Mouse (Mus musculus): Measurements from ENCODE around the gene Cfap77. TPM values are rescaled to one million over a fixed set of nuclear protein-coding genes. Genes with fewer than 3 reads are reported as not detected.

Cfap77 gene
- 1.3 TPM for polyA plus RNA-seq (2015; fragmentation: Illumina TruSeq; extraction: RNeasy Lipid Tissue Mini Kit (QIAGEN cat#74804); ENCODE audit: low read depth, low replicate concordance)

DNA sequence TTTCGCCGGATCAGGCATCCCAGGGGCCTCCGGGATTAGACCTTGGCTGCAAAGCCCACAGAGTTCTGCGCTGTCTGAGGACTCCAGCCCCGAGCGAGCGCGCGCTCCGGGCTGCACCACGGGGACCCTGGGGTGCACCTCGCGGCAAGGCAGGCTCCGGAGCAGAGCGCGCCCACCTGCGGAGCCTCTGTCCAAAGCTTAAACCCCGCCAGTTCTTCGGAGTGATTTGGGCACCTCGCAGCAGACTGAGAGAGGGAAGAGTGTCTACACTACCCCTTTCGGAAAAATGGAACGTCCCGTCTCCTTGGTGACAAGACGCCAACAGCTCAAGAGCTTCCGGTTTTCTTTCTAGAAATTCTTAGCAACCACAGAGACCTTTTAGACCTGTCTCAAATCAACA is at the start of gene Cfap77:
Cfap77 (minus strand) TSS at position 76 of the 400 bp plus-strand sequence.

DNA sequence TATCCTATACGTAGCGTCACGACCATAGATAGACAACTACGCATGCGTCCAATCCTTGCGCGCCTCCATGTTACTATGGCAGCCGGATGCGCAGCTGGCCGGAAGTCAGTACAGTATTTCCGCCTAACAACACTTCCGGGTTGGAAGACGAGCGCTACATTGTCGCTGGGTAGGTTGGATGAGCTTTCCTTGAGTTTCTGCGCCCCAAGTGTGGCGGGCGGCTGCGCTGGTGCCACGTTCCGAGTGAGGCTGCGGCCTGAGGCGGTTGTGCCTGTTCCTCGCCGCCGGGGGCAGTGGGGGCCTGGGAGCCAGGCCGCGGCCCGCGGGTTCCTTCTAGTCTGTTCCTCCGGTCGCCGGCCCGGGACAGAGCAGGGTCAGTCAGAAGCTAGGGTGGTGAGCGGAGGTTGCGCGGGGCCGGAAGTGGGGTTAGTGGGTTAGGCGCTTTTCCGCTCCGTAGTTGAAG is 5.3 kb upstream of the Cfap77 start, which contains the start of gene Ttf1:
Ttf1 (plus strand) TSS at position 128 of the 463 bp plus-strand sequence.

DNA sequence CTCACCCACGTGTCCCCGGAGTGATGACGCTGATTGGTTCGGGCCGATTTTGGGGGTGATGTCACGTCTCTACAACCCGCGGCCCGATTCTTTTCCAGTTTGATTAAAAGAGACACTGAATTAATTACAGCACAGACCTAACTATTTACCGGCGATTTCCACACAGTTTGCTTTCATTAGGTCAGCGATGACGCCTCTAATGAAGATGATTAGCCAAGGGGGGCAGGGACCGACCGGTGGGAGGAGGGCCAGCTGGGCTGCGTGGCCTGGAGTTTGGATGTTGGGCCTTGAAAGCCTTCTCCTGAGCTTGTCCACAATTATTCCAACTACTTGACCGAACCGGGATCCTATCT is 138.4 kb downstream of the Cfap77 start, which contains the start of gene Barhl1:
Barhl1 (minus strand) TSS at position 156 of the 353 bp plus-strand sequence.

Other genes starting within 250 kb of the Cfap77 start
- gene Gtf3c4, start 214.7 kb downstream of the Cfap77 start, polyA plus RNA-seq (2015; fragmentation: Illumina TruSeq; extraction: RNeasy Lipid Tissue Mini Kit (QIAGEN cat#74804); ENCODE audit: low read depth, low replicate concordance), result 18.3 TPM
- 7.0 TPM for gene Ddx31, start 214.7 kb downstream of the Cfap77 start, polyA plus RNA-seq (2015; fragmentation: Illumina TruSeq; extraction: RNeasy Lipid Tissue Mini Kit (QIAGEN cat#74804); ENCODE audit: low read depth, low replicate concordance)
- 1.6 TPM for gene Barhl1, start 138.4 kb downstream of the Cfap77 start, polyA plus RNA-seq (2015; fragmentation: Illumina TruSeq; extraction: RNeasy Lipid Tissue Mini Kit (QIAGEN cat#74804); ENCODE audit: low read depth, low replicate concordance)
- 9.1 TPM for gene Ttf1, start 5.2 kb upstream of the Cfap77 start, polyA plus RNA-seq (2015; fragmentation: Illumina TruSeq; extraction: RNeasy Lipid Tissue Mini Kit (QIAGEN cat#74804); ENCODE audit: low read depth, low replicate concordance)
- 19.4 TPM for gene Setx, start 69.1 kb upstream of the Cfap77 start, polyA plus RNA-seq (2015; fragmentation: Illumina TruSeq; extraction: RNeasy Lipid Tissue Mini Kit (QIAGEN cat#74804); ENCODE audit: low read depth, low replicate concordance)
- 25.8 TPM for gene Ntng2, start 197.9 kb upstream of the Cfap77 start, polyA plus RNA-seq (2015; fragmentation: Illumina TruSeq; extraction: RNeasy Lipid Tissue Mini Kit (QIAGEN cat#74804); ENCODE audit: low read depth, low replicate concordance)

Data from brain, adult 10 weeks (tissue).